Mouse (Mus musculus): ENCODE results near the gene Tspan31. TPM values are rescaled to one million over a fixed set of nuclear protein-coding genes. Genes with fewer than 3 reads are reported as not detected.

The Tspan31 gene
- total and polyA plus RNA-seq, 3 experiments: 57.2 to 63.1 TPM; not detected in 1

- Histone ChIP-seq H3K9me3 (replicated peaks; ENCODE audit: insufficient read depth, low read length) (no peaks in the 10 kb centered on the region), H3K4me3 (ENCODE audit: control insufficient read depth in 1 of 2, insufficient read depth in 1 of 2, low read depth in 2 of 2, low read length in 2 of 2) (no peak overlapping the region), H3K79me2 (ENCODE audit: control insufficient read depth, insufficient read depth, low read length, poor library complexity) (no peaks in the 10 kb centered on the region), H3K36me3 (ENCODE audit: control insufficient read depth in 1 of 2, insufficient read depth in 2 of 2, low read length in 2 of 2) (peaks cover 2 to 7% of the 10 kb centered on the region in 2 experiments; a peak in 2 of 4 replicates), H3K9ac (ENCODE audit: control insufficient read depth, low read depth, low read length, poor library complexity, severe bottlenecking) (no peak overlapping the region), H3K27me3 (ENCODE audit: control insufficient read depth in 1 of 2, insufficient read depth in 2 of 2, low read length in 2 of 2) (no peaks in the 10 kb centered on the region), H3K4me1 (ENCODE audit: control insufficient read depth in 1 of 2, insufficient read depth in 2 of 2, low read length in 2 of 2) (peaks cover 2 to 20% of the 10 kb centered on the region in 2 experiments), H3K27ac (ENCODE audit: control insufficient read depth, low read depth, low read length) (no peak overlapping the region)
- no peak for DNase-seq (ENCODE audit: low read depth, low spot score)
- TF ChIP-seq USF1 (IDR thresholded peaks at IDR 0.05; ENCODE audit: low read depth, low read length) (no peak), ZMIZ1 (IDR thresholded peaks at IDR 0.05; ENCODE audit: low read depth, low read length) (no peak), MYB (IDR thresholded peaks at IDR 0.05; ENCODE audit: low read depth, low read length) (no peak), EP300 (IDR thresholded peaks at IDR 0.05; ENCODE audit: low read depth in 1 of 2, low read length in 2 of 2) (no peak), UBTF (IDR thresholded peaks at IDR 0.05; ENCODE audit: borderline replicate concordance, insufficient read depth, low read depth, low read length) (no peak), POLR2AphosphoS2 (IDR thresholded peaks at IDR 0.05; ENCODE audit: low read length) (no peak), ELF1 (IDR thresholded peaks at IDR 0.05; ENCODE audit: low read depth, low read length) (no peak), RCOR1 (IDR thresholded peaks at IDR 0.05; ENCODE audit: low read depth, low read length) (no peak), RAD21 (IDR thresholded peaks at IDR 0.05; ENCODE audit: low read depth, low read length) (no peak), CHD1 (IDR thresholded peaks at IDR 0.05; ENCODE audit: low read depth, low read length) (no peak), GABPA (IDR thresholded peaks at IDR 0.05; ENCODE audit: low read depth, low read length) (no peak), NRF1 (IDR thresholded peaks at IDR 0.05; ENCODE audit: insufficient read depth, low read depth, low read length, poor library complexity, severe bottlenecking) (no peak), CTCF (IDR thresholded peaks at IDR 0.05 in 2 of 3, conservative IDR thresholded peaks at IDR 0.05 in 1 of 3; ENCODE audit: control insufficient read depth in 1 of 3, insufficient read depth in 1 of 3, low read depth in 2 of 3, low read length in 3 of 3, poor library complexity in 1 of 3, severe bottlenecking in 1 of 3) (no peak), HCFC1 (IDR thresholded peaks at IDR 0.05; ENCODE audit: low read depth, low read length) (no peak)
Measured at GRCm38 (mm10) chr10:127101151-127101550, 31.1 kb upstream of the Tspan31 start.

DNA sequence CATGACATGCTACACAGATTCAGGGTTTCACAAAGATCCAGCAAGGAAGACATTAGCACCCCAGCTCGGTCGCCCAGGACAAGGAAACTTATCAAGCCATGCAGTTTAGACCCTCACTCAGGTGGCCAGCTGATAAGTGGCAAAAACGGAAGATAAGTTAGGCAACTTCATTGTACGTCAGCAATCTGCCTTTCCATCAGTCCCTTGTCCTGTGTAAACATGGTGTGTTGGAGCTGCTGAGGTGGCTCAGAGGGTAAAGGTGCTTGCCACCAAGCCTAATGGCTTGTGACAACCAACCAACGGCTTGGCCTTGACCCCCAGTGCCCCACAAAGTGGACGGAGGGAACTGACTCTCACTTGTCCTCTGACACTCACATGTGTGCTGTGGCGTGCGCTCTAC, 30.4 kb upstream of the Tspan31 start:
- Histone ChIP-seq H3K9ac (ENCODE audit: control insufficient read depth, low read depth, low read length, poor library complexity, severe bottlenecking) (no peak overlapping the region), H3K27me3 (ENCODE audit: control insufficient read depth in 1 of 2, insufficient read depth in 2 of 2, low read length in 2 of 2) (no peaks in the 10 kb centered on the region), H3K36me3 (ENCODE audit: control insufficient read depth in 1 of 2, insufficient read depth in 2 of 2, low read length in 2 of 2) (peaks cover 2 to 7% of the 10 kb centered on the region in 2 experiments; a peak in 2 of 4 replicates), H3K9me3 (replicated peaks; ENCODE audit: insufficient read depth, low read length) (no peaks in the 10 kb centered on the region), H3K27ac (ENCODE audit: control insufficient read depth, low read depth, low read length) (no peak overlapping the region), H3K4me1 (ENCODE audit: control insufficient read depth in 1 of 2, insufficient read depth in 2 of 2, low read length in 2 of 2) (peaks cover 2 to 20% of the 10 kb centered on the region in 2 experiments), H3K4me3 (ENCODE audit: control insufficient read depth in 1 of 2, insufficient read depth in 1 of 2, low read depth in 2 of 2, low read length in 2 of 2) (no peak overlapping the region), H3K79me2 (ENCODE audit: control insufficient read depth, insufficient read depth, low read length, poor library complexity) (no peaks in the 10 kb centered on the region)
- DNase-seq (ENCODE audit: low read depth, low spot score): no peak
- TF ChIP-seq ETS1 (IDR thresholded peaks at IDR 0.05; ENCODE audit: low read depth, low read length) (peak; percentile 28; the same call in 1 of the 2 replicates), TCF12 (IDR thresholded peaks at IDR 0.05; ENCODE audit: low read depth, low read length) (peak; percentile 60), GATA1 (IDR thresholded peaks at IDR 0.05; ENCODE audit: low read depth, low read length) (peak; percentile 48), USF2 (IDR thresholded peaks at IDR 0.05; ENCODE audit: borderline replicate concordance in 1 of 2, insufficient read depth in 1 of 2, low read depth in 1 of 2, low read length in 2 of 2) (no peak), EP300 (IDR thresholded peaks at IDR 0.05; ENCODE audit: low read depth in 1 of 2, low read length in 2 of 2) (peak; percentile 24 to 52; a peak in 2 of 4 replicates), UBTF (IDR thresholded peaks at IDR 0.05; ENCODE audit: borderline replicate concordance, insufficient read depth, low read depth, low read length) (no peak)
